Mouse (Mus musculus) ES-CJ7 (cell line): ENCODE measurements around the gene Lep.

Experiments
- DNase-seq: peaks from one replicate; pipeline ENCODE4 v3.0.0; 2011; ENCODE audit warnings: low read depth, low spot score

Lep gene

GRCm38 (mm10) chr6:29117417-29118104, 57.5 kb downstream of the Lep start:
- DNase-seq = no peak

- DNase-seq = peak; percentile 74
Observed at GRCm38 (mm10) chr6:29118231-29118630, 58.2 kb downstream of the Lep start.

GRCm38 (mm10) chr6:29118963-29119362, 58.9 kb downstream of the Lep start:
- DNase-seq = no peak

- no peak for DNase-seq
Observed at GRCm38 (mm10) chr6:29119990-29120389, 60.0 kb downstream of the Lep start.
